In the genomic region with DNA sequence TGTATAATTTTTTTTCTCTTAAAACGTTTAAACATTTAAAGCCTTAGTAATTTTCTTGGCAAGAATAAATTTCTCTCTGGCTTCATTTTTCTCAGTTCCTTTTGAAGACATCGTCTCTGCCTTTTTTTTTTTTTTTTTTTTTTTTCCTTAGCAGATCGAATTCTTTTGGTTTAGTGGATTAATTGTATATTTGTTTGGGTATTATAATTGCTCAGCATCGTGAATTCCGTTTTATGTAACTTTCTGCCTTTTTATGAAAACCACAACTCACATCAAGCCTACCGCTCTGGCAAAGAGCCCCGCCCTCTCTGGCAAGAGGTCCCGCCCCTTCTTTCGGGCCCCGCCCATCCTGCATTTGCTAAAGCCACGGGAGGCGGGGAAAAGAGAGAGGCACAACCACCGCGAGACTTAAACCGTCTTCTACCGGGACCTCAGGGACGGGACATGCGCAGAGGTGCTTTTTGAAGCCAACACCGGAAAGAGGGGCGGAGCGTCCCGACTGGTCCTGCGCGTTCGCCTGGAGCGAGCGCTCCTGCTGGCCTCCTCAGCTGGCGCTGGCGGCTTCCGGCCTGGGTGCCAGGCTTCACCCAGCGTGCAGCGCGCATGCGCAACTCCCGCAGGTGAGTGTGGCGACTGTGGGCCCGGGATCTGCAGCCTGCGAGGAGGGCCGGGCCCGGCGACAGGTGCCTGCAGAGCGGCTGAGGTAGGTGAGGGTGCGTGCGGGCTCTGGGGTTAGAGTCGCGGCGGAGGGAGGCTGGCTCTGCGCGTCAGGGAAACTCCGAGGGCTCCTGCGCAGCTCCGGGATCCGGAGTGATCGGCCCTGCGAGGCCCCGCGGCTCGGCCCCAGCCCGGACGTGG, we compare ENCODE assay signal across 1 mouse cellular context.
A peak's percentile ranks its signal among the peaks of the same experiment; 100 is the strongest.
TF ChIP-seq lines count a peak whose summit lies in the region.

TSS of gene Shprh (plus strand) at position 544 of the 858 bp plus-strand sequence.

TF ChIP-seq in MEL, 35 proteins besides CTCF, POLR2A, EP300 and RAD21 (continued from another document):
- TF ChIP-seq HCFC1 (IDR thresholded peaks at IDR 0.05; ENCODE audit: low read depth, low read length), result peak; percentile 97
- TF ChIP-seq TCF12 (IDR thresholded peaks at IDR 0.05; ENCODE audit: low read depth, low read length), result peak; percentile 36; the same call in 1 of the 2 replicates
- TF ChIP-seq POLR2AphosphoS2 (IDR thresholded peaks at IDR 0.05; ENCODE audit: low read length), result peak; percentile 86
- TF ChIP-seq ELF1 (IDR thresholded peaks at IDR 0.05; ENCODE audit: low read depth, low read length), result peak; percentile 97
- peak; percentile 80 for TF ChIP-seq SIN3A (IDR thresholded peaks at IDR 0.05; ENCODE audit: low read length)
- TF ChIP-seq MXI1 (IDR thresholded peaks at IDR 0.05; ENCODE audit: low read depth, low read length), result peak; percentile 79
- TF ChIP-seq MYC (IDR thresholded peaks at IDR 0.05; ENCODE audit: low read depth, low read length), result peak; percentile 75
